Mouse (Mus musculus) forebrain, embryonic 15.5 days (tissue): ENCODE data around the gene Wdr93. TPM values are rescaled to one million over a fixed set of nuclear protein-coding genes. Genes with fewer than 3 reads are reported as not detected.

ENCODE experiments used
- ATAC-seq: fragments of 200-750 bp; cut with Nextera tagmentation; replicated peaks from 2 replicates; pipeline ENCODE4 v1.8.0; 2017; ENCODE audit warnings: mild to moderate bottlenecking, moderate TSS enrichment, moderate library complexity
- H3K27ac ChIP-seq: fragments of 300-500 bp; sonication (generic); replicated peaks from 2 replicates; pipeline ENCODE4 v1.5.1; 2015; ENCODE audit warnings: mild to moderate bottlenecking, inconsistent platforms
- H3K27me3 ChIP-seq: fragments of 300-500 bp; sonication (generic); 2 replicates; pipeline ENCODE4 v1.6.1; 2015; ENCODE audit warnings: inconsistent platforms
- H3K36me3 ChIP-seq: fragments of 300-500 bp; sonication (generic); 2 replicates; pipeline ENCODE4 v1.6.1; 2015; ENCODE audit warnings: mild to moderate bottlenecking, inconsistent platforms
- H3K4me1 ChIP-seq: fragments of 300-500 bp; sonication (generic); 2 replicates; pipeline ENCODE4 v1.6.1; 2015; ENCODE audit warnings: inconsistent platforms
- H3K4me2 ChIP-seq: fragments of 300-500 bp; sonication (generic); replicated peaks from 2 replicates; pipeline ENCODE4 v1.6.1; 2015; ENCODE audit warnings: mild to moderate bottlenecking, inconsistent platforms
- H3K4me3 ChIP-seq: fragments of 300-500 bp; sonication (generic); 2 replicates; pipeline ENCODE4 v1.5.1; 2015; ENCODE audit warnings: mild to moderate bottlenecking, inconsistent platforms
- H3K9ac ChIP-seq: fragments of 300-500 bp; sonication (generic); replicated peaks from 2 replicates; pipeline ENCODE4 v1.6.1; 2015; ENCODE audit warnings: mild to moderate bottlenecking, inconsistent platforms
- H3K9me3 ChIP-seq: fragments of 300-500 bp; sonication (generic); 2 replicates; pipeline ENCODE4 v1.6.1; 2016; ENCODE audit warnings: inconsistent platforms
- WGBS: fragments of 180-500 bp; shearing (Covaris S2); methylation state at CpG from one replicate; pipeline ENCODE4 v1.1.7; 2015; ENCODE audit warnings: mixed read lengths; 5-methylcytosine and 5-hydroxymethylcytosine counted together
- polyA plus RNA-seq: library from polyadenylated mRNA; unstranded; fragments of >200 nt; fragmentation: Nextera tagmentation; extraction: Ambion mirVana; gene quantifications from 2 replicates; pipeline ENCODE4 v1.2.1, GENCODE M21; 2015

The Wdr93 gene
- polyA plus RNA-seq, 1 experiment from 2014 or later, result 0.85 TPM

- Histone ChIP-seq H3K36me3 (no peaks in the 10 kb centered on the region), H3K9me3 (no peaks in the 10 kb centered on the region), H3K27me3 (no peaks in the 10 kb centered on the region), H3K4me3 (no peak overlapping the region), H3K4me2 (no peak overlapping the region), H3K27ac (no peak overlapping the region), H3K4me1 (no peaks in the 10 kb centered on the region), H3K9ac (no peak overlapping the region)
- WGBS, result 64% methylated on average over 11 of the region's 11 CpGs
- no peak for ATAC-seq
Measured at GRCm38 (mm10) chr7:79729743-79730370, 13.1 kb upstream of the Wdr93 start.

- WGBS, result 76% methylated on average over 13 of the region's 13 CpGs
- Histone ChIP-seq H3K4me1 (no peaks in the 10 kb centered on the region), H3K27me3 (no peaks in the 10 kb centered on the region), H3K27ac (no peak overlapping the region), H3K4me3 (no peak overlapping the region), H3K9ac (no peak overlapping the region), H3K9me3 (no peaks in the 10 kb centered on the region), H3K4me2 (no peak overlapping the region), H3K36me3 (no peaks in the 10 kb centered on the region)
- ATAC-seq, result no peak
Measured at GRCm38 (mm10) chr7:79731438-79731837, 11.5 kb upstream of the Wdr93 start.

GRCm38 (mm10) chr7:79732622-79733021 lies 10.3 kb upstream of the Wdr93 start, which contains the start of gene Plin1:
Gene Plin1, minus strand, starts transcription at chr7:79732903.
- WGBS, result 55% methylated on average over 4 of the region's 4 CpGs
- no peak within 1 kb of the TSS for H3K9ac ChIP-seq
- no peaks in the 10 kb centered on the region for H3K4me1 ChIP-seq
- H3K4me2 ChIP-seq, result no peak within 1 kb of the TSS
- H3K36me3 ChIP-seq, result 0 out of 2 replicates have a peak, but pooled peaks cover 5% of the 10 kb centered on the region
- no peaks in the 10 kb centered on the region for H3K27me3 ChIP-seq
- H3K9me3 ChIP-seq, result no peaks in the 10 kb centered on the region
- ATAC-seq, result no peak
- H3K27ac ChIP-seq, result no peak within 1 kb of the TSS
- H3K4me3 ChIP-seq, result no peak within 1 kb of the TSS

GRCm38 (mm10) chr7:79734563-79734962 lies 8.4 kb upstream of the Wdr93 start:
- Histone ChIP-seq H3K4me2 (no peak overlapping the region), H3K9me3 (no peaks in the 10 kb centered on the region), H3K4me3 (no peak overlapping the region), H3K9ac (no peak overlapping the region), H3K27ac (no peak overlapping the region), H3K4me1 (no peaks in the 10 kb centered on the region), H3K36me3 (0 out of 2 replicates have a peak, but pooled peaks cover 5% of the 10 kb centered on the region), H3K27me3 (no peaks in the 10 kb centered on the region)
- 82% methylated on average over 8 of the region's 8 CpGs for WGBS
- ATAC-seq, result no peak

GRCm38 (mm10) chr7:79736511-79736910 lies 6.5 kb upstream of the Wdr93 start:
- Histone ChIP-seq H3K27me3 (no peaks in the 10 kb centered on the region), H3K4me2 (no peak overlapping the region), H3K4me1 (no peaks in the 10 kb centered on the region), H3K9me3 (no peaks in the 10 kb centered on the region), H3K9ac (no peak overlapping the region), H3K27ac (no peak overlapping the region), H3K4me3 (no peak overlapping the region), H3K36me3 (0 out of 2 replicates have a peak, but pooled peaks cover 5% of the 10 kb centered on the region)
- no peak for ATAC-seq
- WGBS, result 89% methylated on average over 14 of the region's 14 CpGs

- WGBS, result 98% methylated on average over 2 of the region's 2 CpGs
Measured at GRCm38 (mm10) chr7:79738913-79739312, 4.0 kb upstream of the Wdr93 start.

GRCm38 (mm10) chr7:79740279-79740678 lies 2.7 kb upstream of the Wdr93 start:
- Histone ChIP-seq H3K4me3 (no peak overlapping the region), H3K27ac (no peak overlapping the region), H3K4me2 (no peak overlapping the region), H3K9ac (no peak overlapping the region), H3K9me3 (no peaks in the 10 kb centered on the region), H3K4me1 (peaks cover 7% of the 10 kb centered on the region), H3K27me3 (no peaks in the 10 kb centered on the region), H3K36me3 (0 out of 2 replicates have a peak, but pooled peaks cover 5% of the 10 kb centered on the region)
- ATAC-seq, result no peak
- WGBS, result 85% methylated on average over 4 of the region's 4 CpGs

More at GRCm38 (mm10) chr7:79738913-79739312, 4.0 kb upstream of the Wdr93 start:
- H3K27ac ChIP-seq, result no peak overlapping the region
- H3K4me2 ChIP-seq, result no peak overlapping the region
- H3K36me3 ChIP-seq, result 0 out of 2 replicates have a peak, but pooled peaks cover 5% of the 10 kb centered on the region
- no peak overlapping the region for H3K4me3 ChIP-seq
- no peaks in the 10 kb centered on the region for H3K27me3 ChIP-seq
- peaks cover 7% of the 10 kb centered on the region for H3K4me1 ChIP-seq
- H3K9me3 ChIP-seq, result no peaks in the 10 kb centered on the region
- ATAC-seq, result no peak
- no peak overlapping the region for H3K9ac ChIP-seq

- H3K27me3 ChIP-seq, result no peaks in the 10 kb centered on the region
- 20% methylated on average over 11 of the region's 11 CpGs for WGBS
- ATAC-seq, result no peak
- H3K27ac ChIP-seq, result no peak overlapping the region
- H3K9ac ChIP-seq, result peak overlapping the region; percentile 63
- H3K36me3 ChIP-seq, result no peaks in the 10 kb centered on the region
- H3K4me3 ChIP-seq, result peak overlapping the region; percentile 78
- H3K4me1 ChIP-seq, result peaks cover 7% of the 10 kb centered on the region
- H3K9me3 ChIP-seq, result no peaks in the 10 kb centered on the region
- peak overlapping the region; percentile 92 for H3K4me2 ChIP-seq
Measured at GRCm38 (mm10) chr7:79742277-79742658, 695 bp upstream of the Wdr93 start.

- Histone ChIP-seq H3K27me3 (no peaks in the 10 kb centered on the region), H3K36me3 (no peaks in the 10 kb centered on the region), H3K4me2 (no peak overlapping the region), H3K4me3 (no peak overlapping the region), H3K9ac (no peak overlapping the region), H3K4me1 (peaks cover 7% of the 10 kb centered on the region), H3K9me3 (no peaks in the 10 kb centered on the region), H3K27ac (no peak overlapping the region)
- WGBS, result 95% methylated on average over 9 of the region's 9 CpGs
- ATAC-seq, result no peak
Measured at GRCm38 (mm10) chr7:79744051-79744450, 1.1 kb downstream of the Wdr93 start.

GRCm38 (mm10) chr7:79744585-79744984 lies 1.6 kb downstream of the Wdr93 start:
- Histone ChIP-seq H3K9me3 (no peaks in the 10 kb centered on the region), H3K4me2 (no peak overlapping the region), H3K36me3 (no peaks in the 10 kb centered on the region), H3K27me3 (no peaks in the 10 kb centered on the region), H3K9ac (no peak overlapping the region), H3K4me3 (no peak overlapping the region), H3K4me1 (peaks cover 7% of the 10 kb centered on the region), H3K27ac (no peak overlapping the region)
- 77% methylated on average over 5 of the region's 5 CpGs for WGBS
- no peak for ATAC-seq

- ATAC-seq, result no peak
- WGBS, result 85% methylated on average over 6 of the region's 6 CpGs
- Histone ChIP-seq H3K9ac (no peak overlapping the region), H3K4me3 (no peak overlapping the region), H3K27ac (no peak overlapping the region), H3K9me3 (no peaks in the 10 kb centered on the region), H3K36me3 (no peaks in the 10 kb centered on the region), H3K27me3 (no peaks in the 10 kb centered on the region), H3K4me1 (peaks cover 7% of the 10 kb centered on the region), H3K4me2 (no peak overlapping the region)
Measured at GRCm38 (mm10) chr7:79747659-79748058, 4.7 kb downstream of the Wdr93 start.

- no peak overlapping the region for H3K9ac ChIP-seq
- WGBS, result 88% methylated on average over 6 of the region's 6 CpGs
- H3K36me3 ChIP-seq, result no peaks in the 10 kb centered on the region
- H3K27ac ChIP-seq, result no peak overlapping the region
- no peak for ATAC-seq
- no peak overlapping the region for H3K4me2 ChIP-seq
- H3K9me3 ChIP-seq, result no peaks in the 10 kb centered on the region
- no peaks in the 10 kb centered on the region for H3K27me3 ChIP-seq
- no peak overlapping the region for H3K4me3 ChIP-seq
- H3K4me1 ChIP-seq, result no peaks in the 10 kb centered on the region
Measured at GRCm38 (mm10) chr7:79749511-79749910, 6.5 kb downstream of the Wdr93 start.

GRCm38 (mm10) chr7:79756334-79756733 lies 13.4 kb downstream of the Wdr93 start:
- H3K9me3 ChIP-seq, result no peaks in the 10 kb centered on the region
- no peak for ATAC-seq
- H3K27me3 ChIP-seq, result no peaks in the 10 kb centered on the region
- H3K4me1 ChIP-seq, result no peaks in the 10 kb centered on the region
- H3K36me3 ChIP-seq, result no peaks in the 10 kb centered on the region
- H3K4me2 ChIP-seq, result no peak overlapping the region
- no peak overlapping the region for H3K9ac ChIP-seq
- 54% methylated on average over 2 of the region's 2 CpGs for WGBS
- no peak overlapping the region for H3K4me3 ChIP-seq
- no peak overlapping the region for H3K27ac ChIP-seq
